Mouse (Mus musculus) ovary, postnatal 10 days (tissue): ENCODE data around the gene Rgs18.

Source experiments
- DNase-seq: peaks from one replicate; pipeline ENCODE4 v3.0.0; 2022; ENCODE audit warnings: low spot score

Gene Rgs18

GRCm38 (mm10) chr1:144775331-144775730 is at the start of gene Rgs18:
TSS of gene Rgs18 (minus strand) at chr1:144775435.
- DNase-seq = no peak

DNA sequence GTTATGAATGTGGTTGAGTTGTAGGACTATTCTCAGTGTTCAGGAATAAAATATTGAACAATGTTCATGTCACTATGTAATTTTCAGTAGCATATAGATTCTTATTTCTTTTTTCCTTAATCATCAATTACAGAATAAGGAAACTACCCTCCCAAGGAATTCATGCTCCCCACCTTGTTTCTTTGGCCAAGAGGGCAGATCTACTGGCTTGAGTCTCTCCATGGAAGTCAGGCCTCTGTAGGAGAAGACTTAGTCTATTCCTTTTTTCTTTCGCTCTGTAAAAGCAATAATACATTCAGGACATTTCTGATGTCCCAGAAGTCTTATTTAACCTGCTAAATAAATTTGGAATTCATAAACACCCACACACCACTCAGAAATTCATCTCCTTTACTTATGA is 841 bp downstream of the Rgs18 start:
- DNase-seq = no peak

- DNase-seq = no peak
Observed at GRCm38 (mm10) chr1:144766218-144766617, 9.0 kb downstream of the Rgs18 start.

DNA sequence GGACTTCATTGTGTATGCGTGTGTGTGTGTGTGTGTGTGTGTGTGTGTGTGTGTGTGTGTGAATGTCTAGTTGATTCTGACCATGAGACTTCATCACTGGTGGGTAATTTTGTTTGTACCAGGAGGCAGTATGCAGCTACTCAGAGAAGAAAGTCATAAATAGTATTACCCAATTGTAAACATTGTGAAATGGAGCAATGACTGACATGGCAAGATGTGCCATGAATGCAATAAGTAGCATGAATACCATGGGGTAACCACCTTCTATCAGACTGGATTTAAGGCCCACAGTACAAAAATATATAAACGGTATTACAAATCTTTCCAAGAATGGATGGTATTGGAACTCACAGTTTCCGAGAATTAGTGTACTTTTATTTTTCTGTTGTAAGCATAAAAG is 14.4 kb downstream of the Rgs18 start:
- no peak for DNase-seq

GRCm38 (mm10) chr1:144750763-144751162 is 24.5 kb downstream of the Rgs18 start:
- no peak for DNase-seq

DNA sequence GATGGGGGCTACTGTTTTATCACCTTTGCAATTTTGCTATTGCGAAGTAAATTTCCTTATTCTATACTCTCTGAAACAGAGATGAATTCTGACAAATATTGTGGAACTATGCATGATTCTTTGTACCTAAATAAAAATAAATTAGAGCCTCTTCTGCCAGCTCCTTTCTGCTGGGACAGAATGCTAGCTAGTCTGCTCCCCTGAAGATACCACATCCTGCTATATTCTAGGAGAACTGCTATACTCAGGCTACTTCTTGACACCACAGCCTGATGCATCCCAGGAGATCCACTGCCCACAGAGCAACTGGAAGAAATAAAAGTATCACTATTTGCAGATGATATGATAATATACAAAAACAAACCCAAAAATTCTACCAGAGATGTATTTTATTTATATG is 29.1 kb downstream of the Rgs18 start:
- no peak for DNase-seq

DNA sequence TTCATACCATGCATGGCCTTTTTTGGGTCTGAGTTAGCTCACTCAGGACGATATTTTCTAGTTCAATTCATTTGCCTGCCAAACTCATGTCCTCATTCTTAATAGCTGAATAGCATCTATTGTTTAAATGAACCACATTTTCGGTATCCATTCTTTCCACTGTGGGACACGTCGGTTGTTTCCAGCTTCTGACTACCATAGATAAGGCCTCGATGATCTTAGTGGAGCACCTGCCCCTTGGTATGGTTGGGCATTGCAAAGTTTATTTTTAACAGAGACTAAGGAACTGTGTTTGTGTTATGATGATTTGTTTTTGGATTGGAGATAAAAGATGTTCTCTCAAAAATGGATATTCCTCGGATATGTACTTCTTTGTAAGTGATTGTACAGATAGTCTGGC is 37.5 kb downstream of the Rgs18 start:
- DNase-seq = no peak

DNA sequence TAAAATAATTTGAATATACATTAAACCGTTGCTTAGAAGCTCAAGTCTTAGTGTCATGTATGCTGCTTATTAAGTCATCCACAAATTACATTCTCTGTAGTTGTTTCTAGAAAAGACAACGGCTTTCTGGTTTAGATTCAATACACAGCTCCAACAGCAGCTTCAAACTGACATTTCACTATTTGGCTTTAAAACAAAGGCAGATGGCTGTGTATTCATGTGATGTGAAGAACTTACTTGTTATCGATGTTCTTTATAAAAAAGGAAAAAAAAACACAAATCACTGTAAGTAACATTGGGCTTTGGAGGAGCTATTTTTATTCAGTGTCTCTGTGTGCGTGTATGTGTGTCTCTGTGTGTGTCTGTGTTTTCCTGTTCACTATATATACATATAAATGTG is 54.5 kb downstream of the Rgs18 start:
- DNase-seq = no peak

DNA sequence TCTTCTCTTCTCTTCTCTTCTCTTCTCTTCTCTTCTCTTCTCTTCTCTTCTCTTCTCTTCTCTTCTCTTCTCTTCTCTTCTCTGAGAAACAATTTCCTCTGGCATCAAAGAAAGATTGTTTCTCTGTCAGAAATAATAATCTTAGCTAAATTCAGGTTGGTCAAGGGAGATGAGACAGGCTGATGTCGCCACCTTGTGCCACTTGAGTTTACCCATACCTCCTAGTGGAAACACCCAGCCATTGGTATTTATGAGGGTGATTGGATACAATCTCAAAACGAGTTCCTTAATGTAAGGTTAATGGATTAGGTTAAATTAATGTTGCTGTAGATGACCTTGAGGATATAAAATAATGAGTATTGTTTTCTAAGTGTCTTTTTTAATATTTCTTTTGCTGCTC is 70.9 kb downstream of the Rgs18 start:
- DNase-seq = no peak
